Comparison of ENCODE assay signal across 8 mouse cellular contexts in the genomic region with DNA sequence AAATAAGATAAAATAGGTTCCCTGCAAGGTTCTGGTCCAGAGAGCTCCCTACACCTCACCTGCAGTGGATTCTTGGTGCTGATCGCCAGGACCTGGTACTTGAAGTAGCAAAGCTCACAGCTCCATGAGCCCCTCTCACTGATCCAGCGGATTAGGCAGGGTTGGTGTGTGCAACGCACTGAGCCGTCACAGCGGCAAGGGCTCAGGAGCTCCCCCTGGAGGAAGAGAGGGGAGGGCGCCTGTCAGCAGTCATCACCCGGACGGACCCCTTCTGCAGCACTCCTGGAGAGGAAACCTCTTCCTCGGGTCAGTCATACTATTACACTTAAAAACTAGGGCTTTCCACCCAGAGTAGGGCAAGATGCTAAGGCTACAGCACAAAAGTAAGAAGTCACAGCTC. TPM values are rescaled to one million over a fixed set of nuclear protein-coding genes. Genes with fewer than 3 reads are reported as not detected.
DNase-seq lines count a peak whose midpoint lies in the region; ATAC-seq and TF ChIP-seq lines count a peak whose summit lies in the region.

No protein-coding gene starts in this region.

- no peak overlapping the region for H3K27ac ChIP-seq in layer of hippocampus, adult 2 months

- peak overlapping the region; percentile 62 for H3K4me3 ChIP-seq in layer of hippocampus, adult 2 months

- TF ChIP-seq CTCF in layer of hippocampus, adult 2 months (conservative IDR thresholded peaks at IDR 0.05), result peak; percentile 99

- peak; percentile 86 for DNase-seq in ES-CJ7 (ENCODE audit: low read depth, low spot score)
- DNase-seq in brain, adult 2 months (ENCODE audit: low read depth, low spot score), result peak; percentile 79
- peak; percentile 76 to 81 for DNase-seq in heart, postnatal 36 days
- peak; percentile 79 to 89 for DNase-seq in layer of hippocampus, adult 2 months (ENCODE audit: low spot score in 2 of 2)
- DNase-seq in lung, postnatal 36 days, result peak; percentile 83
- peak; percentile 91 for DNase-seq in retina, postnatal 1 day
- DNase-seq in urinary bladder, postnatal 14 days (ENCODE audit: low spot score), result peak; percentile 75

- peak; percentile 69 for ATAC-seq in erythroid progenitor cell, adult 5-6 weeks (replicated peaks; ENCODE audit: low FRiP score, poor library complexity, severe bottlenecking)

- intact Hi-C loops in heart, postnatal 36 days (cut with DNase I), result no loop called here

RNA-seq across cellular contexts. Expression of gene March9, which starts 1.8 kb away (rescaled TPM):
- not detected in 2 replicates for total RNA-seq in erythroid progenitor cell, adult 5-6 weeks (2015; ENCODE audit: low replicate concordance)
- not detected in 2 replicates for total RNA-seq in erythroid progenitor cell, adult 5-6 weeks (2017; ENCODE audit: low replicate concordance)
- total RNA-seq in heart, postnatal 36 days (2021), result 1 to 10 TPM; 2.3 to 2.9 TPM
- total RNA-seq in layer of hippocampus, adult 2 months (2021), result 10 to 100 TPM; 19.8 TPM

RNA-seq across cellular contexts. Expression of gene Cdk4, which starts 5.2 kb away (rescaled TPM):
- total RNA-seq in erythroid progenitor cell, adult 5-6 weeks (2015; ENCODE audit: low replicate concordance), result 84.3 and 107 TPM in 2 replicates
- 42.7 and 99.2 TPM in 2 replicates for total RNA-seq in erythroid progenitor cell, adult 5-6 weeks (2017; ENCODE audit: low replicate concordance)
- 10 to 100 TPM; 76.7 to 85.5 TPM for total RNA-seq in heart, postnatal 36 days (2021)
- 10 to 100 TPM; 84.6 to 94.8 TPM for total RNA-seq in layer of hippocampus, adult 2 months (2021)

RNA-seq across cellular contexts. Expression of gene Cyp27b1, which starts 10.1 kb away (rescaled TPM):
- total RNA-seq in erythroid progenitor cell, adult 5-6 weeks (2015; ENCODE audit: low replicate concordance), result not detected in 2 replicates
- total RNA-seq in erythroid progenitor cell, adult 5-6 weeks (2017; ENCODE audit: low replicate concordance), result not detected in 2 replicates
- total RNA-seq in heart, postnatal 36 days (2021), result under 1 TPM; 0.14 to 0.31 TPM
- total RNA-seq in layer of hippocampus, adult 2 months (2021), result 1 to 10 TPM; 1.0 to 1.1 TPM

RNA-seq across cellular contexts. Expression of gene Tspan31, which starts 11.9 kb away (rescaled TPM):
- 13.0 and 18.0 TPM in 2 replicates for total RNA-seq in erythroid progenitor cell, adult 5-6 weeks (2015; ENCODE audit: low replicate concordance)
- total RNA-seq in erythroid progenitor cell, adult 5-6 weeks (2017; ENCODE audit: low replicate concordance), result 6.6 and 8.5 TPM in 2 replicates
- total RNA-seq in heart, postnatal 36 days (2021), result 10 to 100 TPM; 43.8 to 46.9 TPM
- total RNA-seq in layer of hippocampus, adult 2 months (2021), result 10 to 100 TPM; 57.2 to 62.1 TPM

RNA-seq across cellular contexts. Expression of gene Eef1akmt3, which starts 16.8 kb away (rescaled TPM):
- total RNA-seq in erythroid progenitor cell, adult 5-6 weeks (2015; ENCODE audit: low replicate concordance), result not detected in 2 replicates
- total RNA-seq in erythroid progenitor cell, adult 5-6 weeks (2017; ENCODE audit: low replicate concordance), result not detected in 2 replicates
- total RNA-seq in heart, postnatal 36 days (2021), result not detected
- under 1 TPM; 0.12 to 0.20 TPM for total RNA-seq in layer of hippocampus, adult 2 months (2021)

Comparison
In these comparisons a context has a peak if more than half of its experiments do, and no peak if none do; other contexts are left out.
1. RNA of gene March9, which starts 1.8 kb away (total RNA-seq): 19.8 TPM in layer of hippocampus, adult 2 months; 2.3 to 2.9 TPM in heart, postnatal 36 days and not detected in erythroid progenitor cell, adult 5-6 weeks; every median in the first group is over 4 times any median in the second.
2. Peak in every context shown above with its lines, with median percentiles within 50 percentile points of each other: DNase-seq.